Mouse (Mus musculus): ENCODE measurements around the gene Iqschfp.

GRCm38 (mm10) chr3:68262304-68262703 lies 370.3 kb downstream of the Iqschfp start:
- TF ChIP-seq CTCF (IDR thresholded peaks at IDR 0.05; ENCODE audit: borderline replicate concordance, extremely low read depth, insufficient read depth, insufficient read length): no peak
- TF ChIP-seq POLR2A (IDR thresholded peaks at IDR 0.05; ENCODE audit: borderline replicate concordance, extremely low read depth, insufficient read depth, insufficient read length, poor library complexity, severe bottlenecking): no peak

Data from brain, embryonic 14.5 days (tissue).